Mouse (Mus musculus) brain, embryonic 14.5 days (tissue): ENCODE measurements around the gene C2cd4d.

ENCODE experiments used
- CTCF ChIP-seq: fragments of 200-500 bp; IDR thresholded peaks from 2 replicates; pipeline ENCODE4 v1.5.1; 2012; ENCODE audit warnings: inconsistent platforms, mild to moderate bottlenecking, moderate library complexity, borderline replicate concordance; ENCODE audit not compliant: insufficient read depth, insufficient read length; ENCODE audit errors: extremely low read depth
- POLR2A ChIP-seq: fragments of 200-500 bp; IDR thresholded peaks from 2 replicates; pipeline ENCODE4 v1.6.1; 2012; ENCODE audit warnings: mild to moderate bottlenecking, inconsistent platforms, borderline replicate concordance; ENCODE audit not compliant: poor library complexity, insufficient read depth, insufficient read length, severe bottlenecking; ENCODE audit errors: extremely low read depth

- TF ChIP-seq POLR2A (no peak), CTCF (no peak)
These were observed 17.3 kb upstream of the C2cd4d start for GRCm38 (mm10) chr3:94344897-94345296.
